Mouse (Mus musculus): ENCODE results near the gene Pacrg. TPM values are rescaled to one million over a fixed set of nuclear protein-coding genes. Genes with fewer than 3 reads are reported as not detected.

The Pacrg gene
- polyA plus RNA-seq, 1 experiment from 2014 or later: 9.2 TPM

- Histone ChIP-seq H3K9ac (replicated peaks; ENCODE audit: low read length) (no peak overlapping the region), H3K27me3 (ENCODE audit: control insufficient read depth, insufficient read depth, low read length) (no peaks in the 10 kb centered on the region), H3K4me1 (ENCODE audit: control insufficient read depth, insufficient read depth, low read length) (peaks cover 10% of the 10 kb centered on the region), H3K27ac (replicated peaks; ENCODE audit: low read depth, low read length) (no peak overlapping the region), H3K4me3 (replicated peaks; ENCODE audit: low read depth, low read length) (no peak overlapping the region), H3K4me2 (ENCODE audit: low read length) (no peak overlapping the region), H3K9me3 (ENCODE audit: control insufficient read depth, low read length) (no peaks in the 10 kb centered on the region), H3K36me3 (ENCODE audit: control insufficient read depth, insufficient read depth, low read length) (no peaks in the 10 kb centered on the region)
- 69% methylated on average over 13 of the region's 13 CpGs for WGBS
- no peak for DNase-seq
- ATAC-seq (ENCODE audit: low FRiP score, low TSS enrichment): no peak
Measured at GRCm38 (mm10) chr17:10626299-10627095, 213.6 kb downstream of the Pacrg start.

GRCm38 (mm10) chr17:10624699-10625424, 215.2 kb downstream of the Pacrg start:
- no peaks in the 10 kb centered on the region for H3K27me3 ChIP-seq (ENCODE audit: control insufficient read depth, insufficient read depth, low read length)
- ATAC-seq (ENCODE audit: low FRiP score, low TSS enrichment): no peak
- WGBS: 95% methylated on average over 6 of the region's 6 CpGs
- H3K27ac ChIP-seq (replicated peaks; ENCODE audit: low read depth, low read length): no peak overlapping the region
- no peak overlapping the region for H3K4me2 ChIP-seq (ENCODE audit: low read length)
- no peak overlapping the region for H3K4me3 ChIP-seq (replicated peaks; ENCODE audit: low read depth, low read length)
- DNase-seq: no peak
- no peaks in the 10 kb centered on the region for H3K9me3 ChIP-seq (ENCODE audit: control insufficient read depth, low read length)
- H3K9ac ChIP-seq (replicated peaks; ENCODE audit: low read length): no peak overlapping the region
- peaks cover under 1% of the 10 kb centered on the region; the same call in 1 of the 2 replicates for H3K4me1 ChIP-seq (ENCODE audit: control insufficient read depth, insufficient read depth, low read length)
- no peaks in the 10 kb centered on the region for H3K36me3 ChIP-seq (ENCODE audit: control insufficient read depth, insufficient read depth, low read length)

GRCm38 (mm10) chr17:10620621-10621020, 219.5 kb downstream of the Pacrg start:
- DNase-seq: no peak
- Histone ChIP-seq H3K27ac (replicated peaks; ENCODE audit: low read depth, low read length) (no peak overlapping the region), H3K4me3 (replicated peaks; ENCODE audit: low read depth, low read length) (no peak overlapping the region), H3K4me1 (ENCODE audit: control insufficient read depth, insufficient read depth, low read length) (0 out of 2 replicates have a peak, but pooled peaks cover 3% of the 10 kb centered on the region), H3K4me2 (ENCODE audit: low read length) (no peak overlapping the region), H3K9me3 (ENCODE audit: control insufficient read depth, low read length) (no peaks in the 10 kb centered on the region), H3K9ac (replicated peaks; ENCODE audit: low read length) (no peak overlapping the region), H3K36me3 (ENCODE audit: control insufficient read depth, insufficient read depth, low read length) (no peaks in the 10 kb centered on the region), H3K27me3 (ENCODE audit: control insufficient read depth, insufficient read depth, low read length) (no peaks in the 10 kb centered on the region)
- no peak for ATAC-seq (ENCODE audit: low FRiP score, low TSS enrichment)
- WGBS: 72% methylated on average over 2 of the region's 2 CpGs

GRCm38 (mm10) chr17:10619881-10620280, 220.2 kb downstream of the Pacrg start:
- H3K9me3 ChIP-seq (ENCODE audit: control insufficient read depth, low read length): no peaks in the 10 kb centered on the region
- WGBS: 82% methylated on average over 3 of the region's 3 CpGs
- no peaks in the 10 kb centered on the region for H3K27me3 ChIP-seq (ENCODE audit: control insufficient read depth, insufficient read depth, low read length)
- no peak for DNase-seq
- H3K4me1 ChIP-seq (ENCODE audit: control insufficient read depth, insufficient read depth, low read length): 0 out of 2 replicates have a peak, but pooled peaks cover 3% of the 10 kb centered on the region
- H3K36me3 ChIP-seq (ENCODE audit: control insufficient read depth, insufficient read depth, low read length): no peaks in the 10 kb centered on the region
- no peak overlapping the region for H3K4me3 ChIP-seq (replicated peaks; ENCODE audit: low read depth, low read length)
- no peak overlapping the region for H3K9ac ChIP-seq (replicated peaks; ENCODE audit: low read length)
- H3K4me2 ChIP-seq (ENCODE audit: low read length): no peak overlapping the region
- H3K27ac ChIP-seq (replicated peaks; ENCODE audit: low read depth, low read length): no peak overlapping the region
- no peak for ATAC-seq (ENCODE audit: low FRiP score, low TSS enrichment)

DNA sequence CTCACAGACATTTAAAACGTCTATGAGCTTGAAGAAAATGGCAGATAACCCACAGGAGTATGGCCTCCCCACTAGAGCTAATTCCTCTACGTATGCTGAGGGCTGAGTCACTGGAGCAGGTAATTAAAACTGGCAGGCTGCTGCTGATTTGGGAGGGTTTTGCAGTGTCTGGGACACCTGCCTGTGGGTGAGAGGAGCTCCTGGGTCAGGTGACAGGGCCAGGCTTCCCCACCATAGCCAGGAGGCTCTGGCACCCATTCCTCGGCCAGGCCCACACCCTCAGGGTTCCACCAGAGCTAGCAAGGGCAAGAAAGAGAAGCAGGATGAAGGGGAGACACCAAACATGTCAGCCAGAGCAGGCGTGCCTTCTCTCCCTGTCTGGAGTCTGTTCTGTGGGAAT, 222.5 kb downstream of the Pacrg start:
- ATAC-seq (ENCODE audit: low FRiP score, low TSS enrichment): no peak

GRCm38 (mm10) chr17:10615611-10616010, 224.5 kb downstream of the Pacrg start:
- Histone ChIP-seq H3K4me3 (replicated peaks; ENCODE audit: low read depth, low read length) (no peak overlapping the region), H3K9ac (replicated peaks; ENCODE audit: low read length) (no peak overlapping the region), H3K36me3 (ENCODE audit: control insufficient read depth, insufficient read depth, low read length) (no peaks in the 10 kb centered on the region), H3K4me2 (ENCODE audit: low read length) (no peak overlapping the region), H3K4me1 (ENCODE audit: control insufficient read depth, insufficient read depth, low read length) (0 out of 2 replicates have a peak, but pooled peaks cover 3% of the 10 kb centered on the region), H3K27ac (replicated peaks; ENCODE audit: low read depth, low read length) (no peak overlapping the region), H3K9me3 (ENCODE audit: control insufficient read depth, low read length) (no peaks in the 10 kb centered on the region), H3K27me3 (ENCODE audit: control insufficient read depth, insufficient read depth, low read length) (no peaks in the 10 kb centered on the region)
- no peak for DNase-seq
- ATAC-seq (ENCODE audit: low FRiP score, low TSS enrichment): no peak
- WGBS: 83% methylated on average over 7 of the region's 7 CpGs

More for the DNA sequence above, 222.5 kb downstream of the Pacrg start:
- Histone ChIP-seq H3K9me3 (ENCODE audit: control insufficient read depth, low read length) (no peaks in the 10 kb centered on the region), H3K9ac (replicated peaks; ENCODE audit: low read length) (no peak overlapping the region), H3K4me1 (ENCODE audit: control insufficient read depth, insufficient read depth, low read length) (0 out of 2 replicates have a peak, but pooled peaks cover 3% of the 10 kb centered on the region), H3K4me3 (replicated peaks; ENCODE audit: low read depth, low read length) (no peak overlapping the region), H3K4me2 (ENCODE audit: low read length) (no peak overlapping the region), H3K27ac (replicated peaks; ENCODE audit: low read depth, low read length) (no peak overlapping the region), H3K36me3 (ENCODE audit: control insufficient read depth, insufficient read depth, low read length) (no peaks in the 10 kb centered on the region), H3K27me3 (ENCODE audit: control insufficient read depth, insufficient read depth, low read length) (no peaks in the 10 kb centered on the region)
- no peak for DNase-seq
- WGBS: 56% methylated on average over 4 of the region's 4 CpGs

GRCm38 (mm10) chr17:10614696-10615095, 225.4 kb downstream of the Pacrg start:
- Histone ChIP-seq H3K4me3 (replicated peaks; ENCODE audit: low read depth, low read length) (no peak overlapping the region), H3K9ac (replicated peaks; ENCODE audit: low read length) (no peak overlapping the region), H3K27me3 (ENCODE audit: control insufficient read depth, insufficient read depth, low read length) (no peaks in the 10 kb centered on the region), H3K4me2 (ENCODE audit: low read length) (no peak overlapping the region), H3K36me3 (ENCODE audit: control insufficient read depth, insufficient read depth, low read length) (no peaks in the 10 kb centered on the region), H3K9me3 (ENCODE audit: control insufficient read depth, low read length) (no peaks in the 10 kb centered on the region), H3K27ac (replicated peaks; ENCODE audit: low read depth, low read length) (no peak overlapping the region), H3K4me1 (ENCODE audit: control insufficient read depth, insufficient read depth, low read length) (0 out of 2 replicates have a peak, but pooled peaks cover 3% of the 10 kb centered on the region)
- DNase-seq: no peak
- ATAC-seq (ENCODE audit: low FRiP score, low TSS enrichment): no peak
- 85% methylated on average over 6 of the region's 6 CpGs for WGBS

DNA sequence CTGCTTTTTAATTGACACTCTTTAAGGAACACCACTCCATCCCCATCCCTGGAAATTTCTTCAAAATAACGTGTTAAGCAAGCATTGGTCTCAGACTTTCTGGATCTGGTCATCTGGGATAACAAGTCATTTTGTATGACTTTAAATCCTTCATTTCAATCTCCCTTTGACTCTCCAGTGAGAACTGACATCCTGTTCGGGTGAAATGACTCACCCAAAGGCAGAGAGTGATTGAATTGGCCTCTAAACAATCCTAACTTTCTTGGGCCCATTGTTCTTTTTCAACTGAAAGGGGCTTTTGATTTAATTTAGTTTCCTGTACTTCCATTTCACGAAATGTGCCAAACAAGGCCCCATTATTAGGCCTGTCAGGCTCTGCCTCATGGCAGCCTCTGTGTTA, 228.5 kb downstream of the Pacrg start:
- 37% methylated on average over 3 of the region's 3 CpGs for WGBS
- no peak overlapping the region for H3K4me2 ChIP-seq (ENCODE audit: low read length)
- DNase-seq: no peak

More for the DNA sequence above, 228.5 kb downstream of the Pacrg start:
- no peak for ATAC-seq (ENCODE audit: low FRiP score, low TSS enrichment)
- H3K27ac ChIP-seq (replicated peaks; ENCODE audit: low read depth, low read length): no peak overlapping the region
- H3K27me3 ChIP-seq (ENCODE audit: control insufficient read depth, insufficient read depth, low read length): no peaks in the 10 kb centered on the region
- H3K36me3 ChIP-seq (ENCODE audit: control insufficient read depth, insufficient read depth, low read length): no peaks in the 10 kb centered on the region
- H3K4me1 ChIP-seq (ENCODE audit: control insufficient read depth, insufficient read depth, low read length): 0 out of 2 replicates have a peak, but pooled peaks cover 3% of the 10 kb centered on the region
- no peak overlapping the region for H3K9ac ChIP-seq (replicated peaks; ENCODE audit: low read length)
- H3K9me3 ChIP-seq (ENCODE audit: control insufficient read depth, low read length): no peaks in the 10 kb centered on the region
- H3K4me3 ChIP-seq (replicated peaks; ENCODE audit: low read depth, low read length): no peak overlapping the region
